Mouse (Mus musculus) naive thymus-derived CD4-positive, alpha-beta T cell, adult 2 months (primary cell): ENCODE data around the gene Sap18b.
"Not testable (repeated sequence)": the region's sequence is repeated elsewhere in the genome, so short reads cannot be mapped to it uniquely, and the experiment has no call there.

Source experiments
- DNase-seq: peaks from one replicate; pipeline ENCODE4 v3.0.0-alpha.2; 2011; ENCODE audit warnings: low read depth

Gene Sap18b

DNA sequence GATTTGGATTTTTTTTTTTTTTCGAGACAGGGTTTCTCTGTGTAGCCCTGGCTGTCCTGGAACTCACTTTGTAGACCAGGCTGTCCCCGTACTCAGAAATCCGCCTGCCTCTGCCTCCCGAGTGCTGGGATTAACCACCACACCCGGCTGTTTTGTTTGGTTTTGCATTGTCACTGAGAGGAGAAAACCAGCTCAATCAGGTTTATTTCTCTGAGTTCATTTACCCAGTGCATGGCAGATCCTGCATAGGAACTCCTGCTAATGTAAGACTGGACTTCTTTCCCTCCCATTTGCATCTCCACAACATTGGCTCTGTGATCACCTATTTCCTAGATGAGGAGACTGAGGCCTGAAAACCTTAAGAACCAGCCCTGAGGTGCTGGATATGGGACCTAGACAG lies 3.0 kb upstream of the Sap18b start:
- no peak for DNase-seq

DNA sequence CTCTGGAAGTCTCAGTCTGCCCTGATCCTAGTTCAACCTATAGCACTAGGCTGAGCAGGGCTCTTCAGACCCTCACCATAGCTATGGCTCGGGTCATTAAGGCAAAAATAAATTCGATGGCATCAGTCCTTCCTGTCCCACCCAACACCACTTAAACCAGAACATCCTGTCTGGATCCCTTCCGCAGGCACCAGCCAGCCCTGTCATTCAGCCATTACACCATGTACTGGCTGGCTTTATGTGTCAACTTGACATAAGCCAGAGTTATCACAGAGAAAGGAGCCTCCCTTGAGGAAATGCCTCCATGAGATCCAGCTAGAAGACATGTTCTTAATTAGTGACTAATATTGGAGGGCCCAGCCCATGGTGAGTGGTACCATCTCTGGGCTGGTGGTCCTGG lies 2.4 kb upstream of the Sap18b start:
- no peak for DNase-seq

DNA sequence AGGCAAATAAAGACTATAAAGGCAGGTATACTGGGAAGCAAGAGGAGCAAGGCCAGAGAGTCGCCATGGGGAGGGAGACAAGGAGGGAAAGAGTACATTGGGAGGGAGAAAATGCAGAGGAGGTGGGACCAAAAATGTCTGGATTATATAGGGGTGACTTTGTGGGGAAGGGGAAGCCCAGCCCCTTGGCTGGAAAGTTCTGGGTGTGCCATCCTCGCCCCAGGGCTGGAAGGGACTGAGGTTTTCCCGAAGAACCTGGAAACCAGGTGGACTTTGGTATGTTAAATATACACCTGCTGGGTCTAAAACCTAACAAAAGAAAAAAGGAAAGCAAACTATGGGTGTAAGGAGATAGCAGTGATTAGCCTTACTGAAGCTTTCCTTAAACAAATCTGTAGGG lies 5.0 kb downstream of the Sap18b start:
- DNase-seq: no peak

DNA sequence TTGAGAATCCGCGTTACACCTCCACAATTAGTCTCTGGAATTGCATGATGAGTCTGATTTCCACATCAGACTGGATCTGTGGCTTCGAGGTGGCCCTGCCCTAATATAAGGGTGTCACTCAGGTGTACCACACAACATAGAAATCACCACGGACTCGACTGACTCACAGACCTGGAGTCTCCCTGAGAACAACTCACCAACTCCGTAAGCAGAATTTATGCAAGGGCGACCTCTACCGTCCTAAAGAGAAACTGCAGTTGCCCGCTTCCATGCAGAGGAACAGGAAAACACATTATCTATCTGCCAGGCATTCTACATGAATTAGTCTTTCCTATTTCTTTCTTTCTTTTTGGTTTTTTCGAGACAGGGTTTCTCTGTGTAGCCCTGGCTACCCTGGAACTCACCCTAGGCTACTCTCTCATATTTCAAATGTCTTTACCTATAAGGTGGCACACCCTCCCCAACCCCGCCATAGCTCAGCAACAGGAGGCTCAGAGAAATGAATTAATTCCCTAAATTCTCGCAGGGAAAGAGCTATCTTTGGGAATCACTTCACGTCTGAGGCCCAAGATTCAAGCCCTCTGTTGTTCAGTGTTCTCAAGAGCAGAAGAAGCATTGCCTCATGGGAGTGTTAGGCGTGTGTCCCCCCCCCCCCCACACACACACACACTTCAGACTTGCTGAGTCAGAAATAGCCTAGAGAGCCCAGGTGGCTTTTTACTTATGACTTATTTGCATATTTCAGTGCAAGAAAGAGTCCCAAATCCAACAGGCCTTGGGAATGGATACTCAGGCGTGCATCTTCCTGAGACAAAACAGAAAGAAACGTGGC lies 7.7 kb downstream of the Sap18b start:
- DNase-seq: peak; percentile 89

DNA sequence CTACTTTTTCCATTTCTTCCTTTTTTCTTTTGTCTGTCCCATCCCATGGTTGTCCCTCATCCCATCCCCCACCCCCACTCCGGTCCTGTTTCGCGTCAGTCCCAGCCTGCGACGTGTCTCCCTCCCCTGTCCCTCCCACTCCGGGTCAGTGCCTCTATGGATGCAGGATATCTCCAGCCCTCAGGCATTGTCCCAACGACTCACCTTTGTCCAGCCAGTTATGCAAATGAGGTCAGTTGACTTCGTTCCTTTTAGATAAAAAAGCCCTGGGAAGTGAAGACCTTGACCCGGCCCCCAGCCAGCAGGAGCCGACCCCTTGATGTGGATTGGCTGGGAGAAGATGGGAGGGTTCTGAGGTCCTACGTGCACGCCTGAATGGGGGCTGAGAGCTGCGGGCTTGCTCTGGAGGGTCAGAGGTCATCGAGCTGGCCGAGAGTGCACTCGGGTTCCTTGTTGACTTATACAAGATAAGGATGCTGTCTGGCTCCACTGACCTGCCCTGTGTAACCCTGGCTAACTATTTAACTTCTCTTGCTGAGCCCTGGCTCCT lies 8.4 kb downstream of the Sap18b start:
- DNase-seq: no peak

DNA sequence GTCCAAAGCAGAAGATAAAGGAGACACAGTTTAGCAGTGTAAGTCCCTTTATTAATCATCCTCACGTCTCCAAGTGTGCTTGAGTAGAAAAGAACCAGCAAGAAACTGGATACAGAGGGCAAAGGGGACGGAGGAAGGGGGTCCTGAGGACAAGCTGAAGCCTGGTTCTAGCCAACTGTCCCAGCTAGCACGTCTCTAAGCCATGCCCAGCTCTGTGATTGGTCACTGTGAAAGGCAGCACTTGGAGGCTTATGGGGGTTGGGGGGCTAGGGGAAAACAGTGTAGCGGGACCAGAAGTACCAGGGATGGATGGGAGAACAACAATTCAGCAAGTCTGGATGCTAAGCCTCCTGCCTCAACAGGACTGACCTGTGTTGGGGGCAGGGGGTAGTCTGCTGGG lies 10.7 kb downstream of the Sap18b start:
- no peak for DNase-seq

DNA sequence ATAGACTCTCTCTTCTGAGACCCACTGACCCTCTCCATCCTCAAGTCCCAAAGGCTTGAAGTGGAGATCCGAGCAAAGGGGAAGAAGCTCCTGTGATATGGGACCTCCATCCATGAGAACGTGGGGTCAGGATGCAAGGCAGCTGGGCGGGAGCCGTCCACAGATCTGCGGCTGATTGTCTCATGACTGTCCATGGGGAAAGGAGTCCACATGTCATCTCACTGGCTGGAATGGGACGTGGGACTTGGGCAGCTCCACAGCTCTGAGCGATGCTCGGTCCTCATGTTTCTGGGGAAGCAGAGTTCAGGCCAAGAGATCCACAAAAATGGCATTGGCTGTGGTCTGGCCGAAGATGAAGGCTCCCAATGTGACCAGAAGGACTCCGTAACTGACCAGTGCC lies 12.1 kb downstream of the Sap18b start:
- no peak for DNase-seq

DNA sequence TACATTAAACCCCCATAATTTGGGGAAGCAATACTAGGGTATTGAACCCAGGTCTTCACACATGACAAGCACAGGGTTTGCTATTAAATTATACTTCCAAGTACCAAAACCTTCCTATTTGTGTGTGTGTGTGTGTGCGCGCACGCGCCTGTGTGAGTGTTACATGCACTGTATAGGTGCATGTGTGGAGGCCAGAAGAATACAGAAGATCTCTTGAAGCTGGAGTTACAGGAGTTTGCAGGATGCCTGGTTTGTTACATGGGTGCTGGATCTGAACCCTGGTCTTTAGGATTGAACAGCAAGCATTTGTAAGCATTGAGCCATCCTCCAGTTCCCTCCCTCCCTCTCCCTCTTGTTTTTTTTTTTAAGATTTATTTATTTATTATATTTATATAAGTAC lies 14.1 kb downstream of the Sap18b start:
- DNase-seq: no peak

DNA sequence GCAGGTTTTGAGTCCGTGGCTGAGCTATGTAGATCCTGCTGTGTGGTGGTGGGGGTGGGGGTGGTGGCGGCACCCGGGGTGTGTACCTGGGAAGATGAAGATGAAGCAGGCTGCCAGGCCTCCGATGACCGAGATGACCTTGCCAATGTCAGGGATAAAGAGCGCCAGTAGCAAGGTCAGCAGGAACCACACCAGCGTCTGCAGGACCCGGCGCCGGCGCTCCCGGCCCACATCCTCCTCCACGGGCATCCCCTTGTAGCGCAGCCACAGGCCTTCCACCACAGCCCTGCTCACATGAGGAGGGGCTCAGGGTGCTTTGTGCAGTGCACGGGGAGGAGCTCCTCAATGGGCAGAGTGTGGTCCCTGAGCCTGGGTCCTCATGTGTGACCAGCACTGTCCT lies 16.3 kb downstream of the Sap18b start:
- no peak for DNase-seq

DNA sequence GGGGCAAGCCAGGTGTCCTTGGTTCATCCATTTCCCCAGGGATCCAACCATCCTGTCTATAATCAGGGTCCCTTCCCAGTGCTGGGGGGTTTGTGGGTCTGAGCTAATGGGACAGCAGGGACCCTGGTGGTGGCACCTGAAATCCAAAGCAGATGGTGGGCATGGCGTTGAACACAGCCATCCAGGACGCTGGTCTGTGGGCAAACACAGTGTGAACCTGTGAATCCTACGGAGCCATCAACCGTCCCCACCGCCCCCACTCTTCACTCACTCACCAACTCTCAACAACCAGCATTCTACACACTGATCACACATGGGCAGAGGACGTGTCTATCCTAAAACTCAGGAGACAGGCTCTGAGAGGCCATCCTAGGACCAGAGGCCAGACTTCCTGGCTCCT lies 18.8 kb downstream of the Sap18b start:
- no peak for DNase-seq

DNA sequence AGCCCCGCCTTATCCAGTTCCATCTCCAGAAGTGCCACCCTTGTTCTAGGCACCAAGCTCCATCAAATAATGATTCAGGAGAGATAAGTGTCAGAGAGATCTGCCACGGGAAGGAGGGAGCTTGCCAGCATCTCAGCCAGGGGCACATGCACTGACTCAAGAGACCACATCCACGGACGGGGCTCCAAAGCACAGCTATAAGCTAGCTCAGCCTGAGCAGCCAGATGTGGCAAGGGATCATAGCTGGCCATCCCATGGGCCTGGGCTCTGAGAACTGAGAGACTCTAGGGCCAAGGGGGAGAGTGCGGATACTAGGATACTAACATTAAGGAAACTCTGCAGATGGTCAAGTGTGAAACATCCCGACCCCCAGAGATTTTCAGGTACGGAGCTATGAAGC lies 19.9 kb downstream of the Sap18b start:
- no peak for DNase-seq

DNA sequence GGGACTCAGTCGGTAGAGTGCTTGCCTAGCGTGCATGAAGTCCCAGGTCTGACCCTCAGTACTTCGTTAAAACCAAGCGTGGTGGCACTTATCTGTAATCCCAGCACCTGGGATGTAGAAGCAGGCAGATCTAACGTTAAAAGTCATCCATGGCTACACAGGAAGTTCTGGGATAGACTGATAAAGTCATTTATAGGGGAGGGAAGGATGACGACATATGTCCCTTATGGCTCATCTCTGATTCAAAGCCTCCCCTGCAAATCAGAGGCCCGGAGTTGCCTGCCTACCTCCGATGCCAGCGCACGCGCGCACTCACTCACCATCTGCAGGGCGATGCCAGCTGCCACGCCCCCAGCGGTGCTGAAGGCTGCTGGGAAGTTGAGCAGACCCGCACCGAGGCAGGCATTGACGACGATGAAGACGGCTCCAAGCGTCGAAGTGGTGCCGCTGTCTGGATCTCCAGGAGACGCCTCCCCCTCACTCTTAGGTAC lies 23.0 kb downstream of the Sap18b start:
- no peak for DNase-seq

DNA sequence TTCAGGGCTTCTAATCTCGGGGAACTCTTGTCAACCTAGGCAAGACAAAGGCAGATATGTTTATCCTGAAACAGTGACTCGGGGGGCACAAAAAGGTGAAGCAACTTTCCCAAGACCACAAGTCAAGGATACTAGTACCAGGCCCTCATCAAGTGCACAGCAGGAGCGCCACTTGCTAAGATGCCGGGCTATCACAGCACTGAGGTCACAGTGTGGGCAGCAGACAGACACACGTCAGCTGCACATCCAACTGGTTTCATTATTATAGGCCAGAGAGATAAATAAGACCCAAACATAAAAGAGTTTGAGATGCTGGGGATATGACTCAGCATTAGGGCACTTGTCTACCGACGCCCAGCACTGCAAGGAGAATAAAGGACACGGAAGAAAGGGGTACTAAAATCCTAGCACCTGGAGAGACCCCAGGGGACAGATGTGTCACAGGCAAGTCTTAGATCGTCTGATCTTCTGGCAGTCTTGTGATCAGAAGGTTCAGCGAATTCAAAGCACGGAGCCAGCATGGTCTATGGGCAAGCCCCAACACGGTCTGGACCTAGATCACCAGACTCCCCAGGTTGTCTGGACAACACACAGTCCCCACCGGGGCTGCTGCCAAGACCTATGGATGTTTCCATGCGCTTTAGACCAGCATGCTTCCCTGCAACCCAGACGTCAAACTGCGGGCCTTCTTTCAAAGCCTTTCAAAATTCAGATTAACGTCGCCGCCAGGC lies 23.8 kb downstream of the Sap18b start:
- no peak for DNase-seq

DNA sequence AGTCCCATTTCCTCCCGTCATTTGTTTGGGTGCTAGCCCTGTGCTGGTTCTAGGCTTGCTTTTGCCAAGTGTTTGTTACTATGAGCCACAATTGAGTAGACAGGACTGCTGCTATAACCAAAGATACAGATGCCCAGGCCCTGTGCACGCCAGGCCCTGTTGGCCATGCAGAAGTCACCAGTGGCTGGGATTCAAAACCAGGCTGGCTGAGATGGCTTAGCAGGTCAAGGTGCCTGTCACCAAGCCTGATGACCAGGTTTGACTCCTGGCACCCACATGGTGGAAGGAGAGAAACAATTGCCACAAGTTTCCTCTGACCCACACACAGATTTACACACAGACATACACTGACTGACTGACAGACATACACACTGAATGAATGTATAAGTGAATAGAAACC lies 25.2 kb downstream of the Sap18b start:
- no peak for DNase-seq

DNA sequence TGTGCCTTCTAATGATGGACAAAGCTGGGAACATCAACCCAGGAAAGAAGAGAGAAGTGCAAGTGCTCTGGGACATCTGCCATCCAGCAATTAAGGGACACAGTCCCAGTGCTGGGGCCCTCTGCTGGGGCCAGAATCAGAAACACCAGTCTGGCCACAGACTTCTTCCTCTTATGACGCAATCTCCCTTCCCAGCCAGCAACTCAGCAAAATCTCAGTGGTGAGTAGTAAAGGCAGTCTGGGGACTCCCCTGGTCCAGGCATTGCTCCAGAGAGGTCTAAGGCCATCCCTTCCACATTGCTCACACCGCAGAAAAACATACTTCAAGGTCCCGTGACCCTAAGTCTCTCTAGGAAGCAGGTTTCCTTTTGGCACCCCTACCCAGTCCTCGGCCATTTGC lies 27.1 kb downstream of the Sap18b start:
- DNase-seq: no peak

DNA sequence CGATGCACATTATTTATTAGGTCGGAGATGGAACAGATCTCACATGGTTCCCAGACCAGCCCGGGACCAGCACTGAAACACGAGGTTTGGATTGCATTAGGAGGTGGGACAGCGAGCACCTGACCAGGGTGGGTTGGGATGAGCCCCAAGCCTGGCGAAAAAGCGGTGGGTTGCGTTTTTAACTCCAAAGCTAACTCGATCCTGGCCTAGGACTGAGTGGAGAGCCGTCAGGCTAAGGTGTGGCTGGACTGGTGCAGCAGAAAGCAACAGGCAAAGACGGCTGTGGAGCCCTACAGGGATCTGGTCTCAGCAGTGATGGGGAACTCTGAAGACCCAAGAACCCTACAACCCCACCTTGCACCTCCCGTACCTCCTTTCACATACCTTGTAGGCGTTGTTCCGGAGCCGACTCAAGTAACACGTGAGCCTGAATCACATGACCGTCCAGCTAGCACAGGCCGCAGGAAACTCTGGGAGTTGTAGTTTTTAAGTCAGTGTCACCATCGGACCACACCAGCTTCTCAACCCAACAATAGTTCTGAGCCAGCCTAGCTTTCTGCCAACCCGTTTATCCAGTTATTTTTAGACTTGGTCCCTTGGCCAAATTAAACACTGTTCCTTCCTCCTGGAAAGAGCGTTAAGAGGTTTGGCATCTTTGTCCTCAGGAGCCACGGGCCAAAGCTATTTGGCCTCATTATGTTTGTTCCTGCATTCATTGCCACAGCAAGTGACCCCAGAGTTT lies 28.1 kb downstream of the Sap18b start, which contains the start of gene Slc38a7:
TSS of gene Slc38a7 (minus strand) at position 438 of the 742 bp plus-strand sequence.
- DNase-seq: peak; percentile 84

DNA sequence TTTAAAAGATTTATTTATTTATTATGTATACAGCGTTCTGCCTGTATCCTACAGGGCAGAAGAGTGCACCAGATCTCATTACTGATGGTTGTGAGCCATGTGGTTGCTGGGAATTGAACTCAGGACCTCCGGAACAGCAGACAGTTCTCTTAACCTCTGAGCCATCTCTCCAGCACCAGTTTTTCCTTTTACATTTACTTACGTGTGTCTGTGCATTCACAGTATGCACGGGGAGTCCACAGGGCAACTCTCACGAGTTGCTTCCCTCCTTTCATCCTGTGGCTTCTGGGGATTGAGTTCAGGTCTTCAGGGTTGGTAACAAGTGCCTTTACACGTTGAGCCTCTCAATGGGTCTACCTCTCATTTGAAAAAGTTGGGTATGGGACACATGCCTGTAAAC lies 29.0 kb downstream of the Sap18b start:
- DNase-seq: no peak

DNA sequence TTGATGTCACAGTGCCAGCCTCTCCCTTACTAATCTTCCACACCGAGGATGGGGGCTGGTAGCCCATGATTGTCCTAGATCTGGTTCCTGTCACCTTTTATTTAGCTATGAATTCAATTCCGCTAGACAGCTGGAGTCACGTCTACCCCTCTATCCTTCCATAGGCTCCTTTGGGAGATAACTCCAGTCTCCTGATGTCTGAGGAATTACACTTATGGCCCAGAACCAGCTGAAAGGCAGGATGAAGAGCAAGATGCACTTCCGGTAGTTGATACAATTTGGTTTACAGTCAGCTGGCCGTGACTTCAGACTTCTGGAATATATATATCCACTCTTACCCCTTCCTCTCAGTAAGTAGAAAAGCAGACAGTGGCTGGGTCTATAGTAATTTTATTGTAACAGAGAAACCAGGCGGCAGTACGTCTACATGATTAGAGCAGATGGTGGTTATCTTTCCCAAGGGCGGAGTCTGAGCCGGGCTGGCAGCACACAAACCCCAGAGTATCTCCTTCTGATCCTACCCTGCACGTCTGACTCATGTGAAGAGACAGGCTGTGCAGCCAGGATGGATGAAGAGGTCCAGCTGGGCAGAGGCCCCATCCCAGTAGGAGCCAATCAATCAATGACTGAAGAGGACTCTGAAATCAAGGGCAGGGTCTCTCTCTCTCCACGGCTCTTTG lies 38.8 kb downstream of the Sap18b start:
- not testable (repeated sequence) for DNase-seq

DNA sequence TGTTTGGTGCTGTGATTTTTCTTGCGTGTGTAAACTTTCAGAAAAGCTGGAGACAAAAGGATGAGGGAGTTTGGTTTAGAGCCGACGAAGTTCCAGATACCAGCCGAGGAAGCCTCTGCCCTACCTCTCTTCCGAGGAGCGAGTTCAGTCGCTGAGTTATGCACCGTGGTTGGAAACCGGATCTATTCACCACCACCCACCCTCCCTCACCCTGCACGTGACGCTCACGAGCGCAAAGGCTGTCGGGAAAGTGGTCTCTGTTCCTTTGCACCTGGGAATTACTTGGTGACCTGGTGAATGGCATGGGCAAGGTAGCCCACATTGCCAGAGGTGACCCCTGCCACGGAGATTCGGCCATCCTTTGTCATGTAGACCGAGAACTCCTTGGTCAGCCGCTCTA lies 39.7 kb downstream of the Sap18b start:
- not testable (repeated sequence) for DNase-seq

DNA sequence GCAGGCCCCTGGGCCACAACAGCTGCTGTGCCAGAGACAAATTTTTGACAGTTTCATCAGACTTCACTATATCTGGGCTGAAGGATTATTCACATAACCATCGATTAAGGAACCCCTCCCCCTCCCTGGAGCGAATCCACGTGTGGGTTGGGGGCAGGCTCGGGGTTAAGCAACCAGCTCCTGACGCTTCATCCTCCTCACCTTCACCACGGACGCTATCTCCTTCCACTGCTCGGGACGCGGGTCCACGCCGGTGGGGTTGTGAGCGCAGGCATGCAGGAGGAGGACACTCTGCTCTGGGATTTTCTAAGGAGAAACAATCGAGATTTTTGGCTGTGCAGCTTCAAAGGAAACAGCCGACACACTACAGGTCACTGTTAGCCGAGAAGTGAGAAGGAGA lies 46.5 kb downstream of the Sap18b start:
- no peak for DNase-seq

DNA sequence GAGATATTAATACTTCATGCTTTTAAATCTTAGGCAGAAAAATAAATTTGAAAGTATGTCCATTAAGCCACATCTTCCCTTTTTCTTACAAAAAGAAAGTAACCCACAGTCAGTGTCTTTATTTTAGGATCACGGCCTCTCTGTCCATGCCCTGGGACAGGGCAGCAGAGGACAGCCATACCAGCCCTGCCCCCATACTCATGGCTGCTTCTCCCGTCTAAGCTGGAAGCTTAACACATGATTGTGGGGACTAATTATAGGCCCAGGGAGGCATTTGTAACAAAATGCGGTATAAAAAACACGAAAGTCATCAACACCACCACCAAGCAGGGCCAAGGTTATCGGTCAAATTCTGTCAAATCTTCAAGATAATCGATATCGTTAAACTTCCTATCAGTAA lies 50.1 kb downstream of the Sap18b start:
- no peak for DNase-seq
